Mouse (Mus musculus): ENCODE measurements around the gene Olfr535. TPM values are rescaled to one million over a fixed set of nuclear protein-coding genes. Genes with fewer than 3 reads are reported as not detected.

Gene Olfr535
- total RNA-seq (2023): not detected in 2 replicates

GRCm38 (mm10) chr7:140483916-140484315, at the start of gene Olfr535:
TSS of gene Olfr535 (plus strand) at chr7:140484216.

GRCm38 (mm10) chr7:140463070-140463469, 20.9 kb upstream of the Olfr535 start, which contains the start of gene Olfr533:
TSS of gene Olfr533 (plus strand) at chr7:140463370.

GRCm38 (mm10) chr7:140507346-140508021, 23.5 kb downstream of the Olfr535 start, which contains the start of gene Olfr536:
TSS of gene Olfr536 (minus strand) at chr7:140507396.

Other genes with a start within 250 kb of the Olfr535 start
- gene 5830411N06Rik, start 236.9 kb upstream of the Olfr535 start, total RNA-seq (2023): not detected in 2 replicates
- gene Olfr525, start 163.4 kb upstream of the Olfr535 start, total RNA-seq (2023): not detected in 2 replicates
- gene Olfr527, start 150.2 kb upstream of the Olfr535 start, total RNA-seq (2023): not detected in 2 replicates
- not detected in 2 replicates for gene Olfr60, start 122.5 kb upstream of the Olfr535 start, total RNA-seq (2023)
- not detected in 2 replicates for gene Olfr530, start 107.9 kb upstream of the Olfr535 start, total RNA-seq (2023)
- not detected in 2 replicates for gene Olfr531, start 81.3 kb upstream of the Olfr535 start, total RNA-seq (2023)
- not detected in 2 replicates for gene Olfr532, start 62.6 kb upstream of the Olfr535 start, total RNA-seq (2023)
- not detected in 2 replicates for gene Olfr533, start 20.8 kb upstream of the Olfr535 start, total RNA-seq (2023)
- not detected in 2 replicates for gene Olfr536, start 23.2 kb downstream of the Olfr535 start, total RNA-seq (2023)
- not detected in 2 replicates for gene Olfr538, start 83.7 kb downstream of the Olfr535 start, total RNA-seq (2023)
- gene Olfr46, start 117.1 kb downstream of the Olfr535 start, total RNA-seq (2023): 0.06 TPM in 1 of 2 replicates, not detected in the other
- gene Olfr61, start 144.8 kb downstream of the Olfr535 start, total RNA-seq (2023): not detected in 2 replicates
- gene Olfr53, start 162.2 kb downstream of the Olfr535 start, total RNA-seq (2023): not detected in 2 replicates
- not detected in 2 replicates for gene Olfr539, start 175.7 kb downstream of the Olfr535 start, total RNA-seq (2023)
- 0.13 TPM in 1 of 2 replicates, not detected in the other for gene Olfr45, start 197.7 kb downstream of the Olfr535 start, total RNA-seq (2023)
- not detected in 2 replicates for gene Olfr541, start 213.1 kb downstream of the Olfr535 start, total RNA-seq (2023)

All from neutrophil, adult 65 days (primary cell).